Mouse (Mus musculus) midbrain, embryonic 15.5 days (tissue): Measurements from ENCODE around the gene Acvrl1. TPM values are rescaled to one million over a fixed set of nuclear protein-coding genes. Genes with fewer than 3 reads are reported as not detected.

ENCODE experiments used
- ATAC-seq: fragments of 200-750 bp; cut with Nextera tagmentation; replicated peaks from 2 replicates; pipeline ENCODE4 v1.8.0; 2017; ENCODE audit warnings: moderate TSS enrichment
- H3K27ac ChIP-seq: fragments of 300-500 bp; sonication (generic); 2 replicates; pipeline ENCODE4 v1.5.1; 2015; ENCODE audit warnings: mild to moderate bottlenecking, inconsistent platforms
- H3K27me3 ChIP-seq: fragments of 300-500 bp; sonication (generic); replicated peaks from 2 replicates; pipeline ENCODE4 v1.6.1; 2015; ENCODE audit warnings: inconsistent platforms
- H3K36me3 ChIP-seq: fragments of 300-500 bp; sonication (generic); replicated peaks from 2 replicates; pipeline ENCODE4 v1.6.1; 2015; ENCODE audit warnings: inconsistent platforms
- H3K4me1 ChIP-seq: fragments of 300-500 bp; sonication (generic); 2 replicates; pipeline ENCODE4 v1.6.1; 2015; ENCODE audit warnings: inconsistent platforms
- H3K4me2 ChIP-seq: fragments of 300-500 bp; sonication (generic); 2 replicates; pipeline ENCODE4 v1.6.1; 2015; ENCODE audit warnings: inconsistent platforms, mild to moderate bottlenecking, moderate library complexity
- H3K4me3 ChIP-seq: fragments of 300-500 bp; sonication (generic); 2 replicates; pipeline ENCODE4 v1.5.1; 2015; ENCODE audit warnings: mild to moderate bottlenecking, inconsistent platforms
- H3K9ac ChIP-seq: fragments of 300-500 bp; sonication (generic); 2 replicates; pipeline ENCODE4 v1.6.1; 2015; ENCODE audit warnings: mild to moderate bottlenecking, inconsistent platforms
- H3K9me3 ChIP-seq: fragments of 300-500 bp; sonication (generic); 2 replicates; pipeline ENCODE4 v1.6.1; 2016; ENCODE audit warnings: inconsistent platforms
- WGBS: fragments of 180-500 bp; shearing (Covaris S2); methylation state at CpG from one replicate; pipeline ENCODE4 v1.1.7; 2015; ENCODE audit warnings: mixed read lengths; 5-methylcytosine and 5-hydroxymethylcytosine counted together
- polyA plus RNA-seq: library from polyadenylated mRNA; unstranded; fragments of >200 nt; fragmentation: Nextera tagmentation; extraction: Ambion mirVana; gene quantifications from 2 replicates; pipeline ENCODE4 v1.2.1, GENCODE M21; 2015

Gene Acvrl1
- polyA plus RNA-seq, 1 experiment from 2014 or later = 8.7 TPM

- peaks cover 27% of the 10 kb centered on the region for H3K4me1 ChIP-seq
- H3K4me3 ChIP-seq = no peak overlapping the region
- H3K27me3 ChIP-seq = no peaks in the 10 kb centered on the region
- H3K9ac ChIP-seq = no peak overlapping the region
- WGBS = 70% methylated on average over 15 of the region's 15 CpGs
- peak overlapping the region; percentile 40 for H3K4me2 ChIP-seq
- H3K9me3 ChIP-seq = no peaks in the 10 kb centered on the region
- no peak overlapping the region for H3K27ac ChIP-seq
- ATAC-seq = no peak
- no peaks in the 10 kb centered on the region for H3K36me3 ChIP-seq
Measured at GRCm38 (mm10) chr15:101146100-101146965, 18.0 kb downstream of the Acvrl1 start.

GRCm38 (mm10) chr15:101147115-101147909 lies 19.0 kb downstream of the Acvrl1 start:
- Histone ChIP-seq H3K4me3 (no peak overlapping the region), H3K9me3 (no peaks in the 10 kb centered on the region), H3K27ac (no peak overlapping the region), H3K9ac (no peak overlapping the region), H3K4me2 (no peak overlapping the region), H3K36me3 (no peaks in the 10 kb centered on the region), H3K4me1 (peaks cover 27% of the 10 kb centered on the region), H3K27me3 (no peaks in the 10 kb centered on the region)
- no peak for ATAC-seq
- WGBS = 76% methylated on average over 16 of the region's 16 CpGs

- H3K4me1 ChIP-seq = peaks cover 27% of the 10 kb centered on the region
- no peak overlapping the region for H3K27ac ChIP-seq
- H3K4me2 ChIP-seq = no peak overlapping the region
- ATAC-seq = no peak
- no peaks in the 10 kb centered on the region for H3K9me3 ChIP-seq
- H3K36me3 ChIP-seq = no peaks in the 10 kb centered on the region
- H3K4me3 ChIP-seq = no peak overlapping the region
- WGBS = 45% methylated on average over 6 of the region's 6 CpGs
- H3K27me3 ChIP-seq = no peaks in the 10 kb centered on the region
- no peak overlapping the region for H3K9ac ChIP-seq
Measured at GRCm38 (mm10) chr15:101147910-101148273, 19.6 kb downstream of the Acvrl1 start.

- Histone ChIP-seq H3K4me2 (no peak overlapping the region), H3K36me3 (no peaks in the 10 kb centered on the region), H3K27ac (no peak overlapping the region), H3K4me3 (no peak overlapping the region), H3K27me3 (no peaks in the 10 kb centered on the region), H3K9me3 (no peaks in the 10 kb centered on the region), H3K9ac (no peak overlapping the region), H3K4me1 (peaks cover 27% of the 10 kb centered on the region)
- WGBS = 78% methylated on average over 6 of the region's 6 CpGs
- ATAC-seq = no peak
Measured at GRCm38 (mm10) chr15:101148604-101149003, 20.3 kb downstream of the Acvrl1 start.

- no peak for ATAC-seq
- no peak overlapping the region for H3K4me3 ChIP-seq
- no peaks in the 10 kb centered on the region for H3K9me3 ChIP-seq
- 72% methylated on average over 9 of the region's 9 CpGs for WGBS
- no peaks in the 10 kb centered on the region for H3K36me3 ChIP-seq
- no peak overlapping the region for H3K4me2 ChIP-seq
- H3K4me1 ChIP-seq = peaks cover 17% of the 10 kb centered on the region; the same call in 1 of the 2 replicates
- no peaks in the 10 kb centered on the region for H3K27me3 ChIP-seq
- H3K9ac ChIP-seq = no peak overlapping the region
- no peak overlapping the region for H3K27ac ChIP-seq
Measured at GRCm38 (mm10) chr15:101151409-101152261, 23.3 kb downstream of the Acvrl1 start.

- Histone ChIP-seq H3K4me2 (no peak overlapping the region), H3K9ac (no peak overlapping the region), H3K9me3 (no peaks in the 10 kb centered on the region), H3K36me3 (no peaks in the 10 kb centered on the region), H3K4me3 (no peak overlapping the region), H3K27ac (no peak overlapping the region), H3K27me3 (no peaks in the 10 kb centered on the region), H3K4me1 (peaks cover 3% of the 10 kb centered on the region)
- 79% methylated on average over 7 of the region's 7 CpGs for WGBS
- no peak for ATAC-seq
Measured at GRCm38 (mm10) chr15:101154700-101155616, 26.6 kb downstream of the Acvrl1 start.

GRCm38 (mm10) chr15:101160128-101160527 lies 31.8 kb downstream of the Acvrl1 start:
- Histone ChIP-seq H3K4me1 (peaks cover 44% of the 10 kb centered on the region), H3K27ac (peak overlapping the region; percentile 76), H3K9ac (no peak overlapping the region), H3K4me2 (no peak overlapping the region; the same call in 1 of the 2 replicates), H3K36me3 (no peaks in the 10 kb centered on the region), H3K27me3 (no peaks in the 10 kb centered on the region), H3K4me3 (no peak overlapping the region), H3K9me3 (no peaks in the 10 kb centered on the region)
- no peak for ATAC-seq
- 27% methylated on average over 1 of the region's 1 CpGs for WGBS

- Histone ChIP-seq H3K9ac (peak overlapping the region; percentile 13; the same call in 1 of the 2 replicates), H3K4me3 (no peak overlapping the region)
Measured at GRCm38 (mm10) chr15:101160591-101160990, 32.3 kb downstream of the Acvrl1 start.

GRCm38 (mm10) chr15:101161534-101161933 lies 33.2 kb downstream of the Acvrl1 start:
- Histone ChIP-seq H3K4me1 (peaks cover 44% of the 10 kb centered on the region), H3K9me3 (no peaks in the 10 kb centered on the region), H3K9ac (no peak overlapping the region), H3K27ac (no peak overlapping the region), H3K27me3 (no peaks in the 10 kb centered on the region), H3K4me3 (no peak overlapping the region), H3K36me3 (no peaks in the 10 kb centered on the region), H3K4me2 (no peak overlapping the region)
- WGBS = 58% methylated on average over 7 of the region's 7 CpGs
- no peak for ATAC-seq

More at GRCm38 (mm10) chr15:101160591-101160990, 32.3 kb downstream of the Acvrl1 start:
- Histone ChIP-seq H3K27me3 (no peaks in the 10 kb centered on the region), H3K36me3 (no peaks in the 10 kb centered on the region), H3K4me1 (peaks cover 44% of the 10 kb centered on the region), H3K4me2 (peak overlapping the region; percentile 19; the same call in 1 of the 2 replicates), H3K9me3 (no peaks in the 10 kb centered on the region), H3K27ac (peak overlapping the region; percentile 76)
- 12% methylated on average over 7 of the region's 7 CpGs for WGBS
- peak; percentile 85 for ATAC-seq

- Histone ChIP-seq H3K4me2 (no peak overlapping the region), H3K4me3 (no peak overlapping the region), H3K27ac (peak overlapping the region; percentile 20; the same call in 1 of the 2 replicates), H3K9me3 (no peaks in the 10 kb centered on the region), H3K4me1 (peaks cover 44% of the 10 kb centered on the region), H3K36me3 (no peaks in the 10 kb centered on the region), H3K9ac (no peak overlapping the region), H3K27me3 (no peaks in the 10 kb centered on the region)
- peak; percentile 59; the same call in 1 of the 2 replicates for ATAC-seq
- 14% methylated on average over 15 of the region's 15 CpGs for WGBS
Measured at GRCm38 (mm10) chr15:101163056-101163458, 34.7 kb downstream of the Acvrl1 start.

- no peak for ATAC-seq
- Histone ChIP-seq H3K9me3 (no peaks in the 10 kb centered on the region), H3K9ac (no peak overlapping the region), H3K4me2 (no peak overlapping the region), H3K4me3 (no peak overlapping the region), H3K27ac (no peak overlapping the region), H3K4me1 (peaks cover 44% of the 10 kb centered on the region), H3K27me3 (no peaks in the 10 kb centered on the region), H3K36me3 (no peaks in the 10 kb centered on the region)
- WGBS = 59% methylated on average over 5 of the region's 5 CpGs
Measured at GRCm38 (mm10) chr15:101163854-101164253, 35.5 kb downstream of the Acvrl1 start.
